Mouse (Mus musculus) heart, adult 10 weeks (tissue): ENCODE data around the gene Adam6a. TPM values are rescaled to one million over a fixed set of nuclear protein-coding genes. Genes with fewer than 3 reads are reported as not detected.

ENCODE experiments used
- polyA plus RNA-seq: library from polyadenylated mRNA; stranded (reverse); fragments of 350-450 nt; fragmentation: Illumina TruSeq; extraction: RNeasy Lipid Tissue Mini Kit (QIAGEN cat#74804); gene quantifications from one replicate; pipeline ENCODE4 v1.2.3, GENCODE M21; 2014; ENCODE audit warnings: low read depth, low replicate concordance

The Adam6a gene
- polyA plus RNA-seq: not detected

DNA sequence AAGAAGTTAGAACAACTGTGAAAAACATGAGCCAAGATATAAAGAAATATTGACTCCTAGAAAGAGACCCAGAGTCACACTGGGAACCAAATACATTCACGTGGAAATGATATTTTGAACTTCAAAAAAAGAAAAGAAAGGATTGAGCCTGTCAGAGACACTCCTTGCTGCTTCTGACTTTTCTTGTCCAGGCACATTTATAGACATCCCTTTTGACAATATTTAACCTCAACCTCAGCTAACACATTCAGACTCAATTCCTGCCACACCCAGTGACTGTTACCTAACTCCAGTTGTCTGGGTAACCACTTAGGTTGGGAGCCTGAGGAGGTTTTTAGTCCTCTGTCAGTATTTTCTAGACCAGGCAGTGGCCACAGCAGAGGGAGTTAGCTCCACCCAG, at the start of gene Adam6a:
Gene Adam6a, plus strand, starts transcription at position 301 of the 400 bp plus-strand sequence.

Other genes starting within 250 kb of the Adam6a start
- not detected for gene Adam6b, start 54.4 kb upstream of the Adam6a start, polyA plus RNA-seq